Comparison of ENCODE assay signal across 14 mouse cellular contexts in the genomic region with DNA sequence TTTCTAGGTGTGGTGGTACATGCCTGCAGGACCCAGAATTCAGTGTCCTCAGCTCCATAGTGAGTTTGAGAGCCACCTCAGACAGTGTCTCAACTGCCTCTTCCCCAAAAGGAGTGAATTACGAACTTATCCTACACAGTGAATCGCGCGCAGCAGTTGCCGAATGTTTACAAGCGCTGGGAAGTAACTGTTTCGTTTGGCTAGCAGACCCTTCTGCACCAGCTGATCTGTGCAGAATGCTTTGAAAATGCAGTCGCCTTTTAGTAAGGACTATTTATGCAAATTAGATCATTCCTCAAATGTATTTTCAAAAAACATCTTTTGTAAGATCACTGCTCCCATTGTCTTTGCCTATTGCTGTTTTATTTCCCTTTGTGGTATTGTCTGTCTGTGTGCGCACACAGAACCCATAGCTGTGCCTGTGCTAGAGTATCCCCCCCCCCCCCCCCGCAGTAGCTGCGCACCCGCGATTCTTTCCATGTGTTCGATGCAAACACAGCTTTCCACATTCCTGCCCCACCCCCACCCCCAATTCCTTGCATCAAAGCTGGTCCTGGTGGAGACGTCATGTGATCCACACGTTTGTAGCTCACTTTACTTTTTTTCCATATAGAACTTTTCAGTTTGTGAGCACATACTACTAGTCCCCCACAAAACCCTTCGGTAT.
DNase-seq lines count a peak whose midpoint lies in the region; ATAC-seq lines count a peak whose summit lies in the region.
"Had no signal": no experiment of that assay in that cellular context is flagged by ENCODE, and none has a peak within 500 bp of the region (broad histone marks: within the 10 kb centered on the region; RNA-seq: fewer than 3 reads in every experiment).

No protein-coding gene starts in this region.

- H3K4me1 ChIP-seq in hindbrain, embryonic 10.5 days (replicated peaks) = peaks cover 18% of the 10 kb centered on the region
- 0 out of 2 replicates have a peak, but pooled peaks cover 3% of the 10 kb centered on the region for H3K4me1 ChIP-seq in hindbrain, embryonic 14.5 days (replicated peaks; ENCODE audit: control insufficient read depth, insufficient read depth, low read length)
- H3K4me1 ChIP-seq in midbrain, embryonic 12.5 days = peaks cover 13% of the 10 kb centered on the region; the same call in 1 of the 2 replicates
- H3K4me1 ChIP-seq in midbrain, embryonic 10.5 days = peaks cover 17% of the 10 kb centered on the region
- peaks cover 15% of the 10 kb centered on the region for H3K4me1 ChIP-seq in forebrain, embryonic 15.5 days
- H3K4me1 ChIP-seq: lung, embryonic 15.5 days had no signal

- H3K27ac ChIP-seq in hindbrain, embryonic 10.5 days = peak overlapping the region; percentile 53; the same call in 1 of the 2 replicates
- H3K27ac ChIP-seq in hindbrain, embryonic 14.5 days = no peak overlapping the region
- H3K27ac ChIP-seq in midbrain, embryonic 12.5 days (replicated peaks) = no peak overlapping the region
- no peak overlapping the region for H3K27ac ChIP-seq in midbrain, embryonic 10.5 days (replicated peaks)
- peak overlapping the region; percentile 38; the same call in 1 of the 2 replicates for H3K27ac ChIP-seq in forebrain, embryonic 15.5 days (replicated peaks)
- H3K27ac ChIP-seq: lung, embryonic 15.5 days had no signal

- no peaks in the 10 kb centered on the region for H3K27me3 ChIP-seq in hindbrain, embryonic 10.5 days (ENCODE audit: insufficient read depth, poor library complexity, severe bottlenecking)
- no peaks in the 10 kb centered on the region for H3K27me3 ChIP-seq in hindbrain, embryonic 14.5 days (ENCODE audit: control insufficient read depth, insufficient read depth, low read length)
- peaks cover 7% of the 10 kb centered on the region for H3K27me3 ChIP-seq in midbrain, embryonic 12.5 days
- no peaks in the 10 kb centered on the region; the same call in 1 of the 2 replicates for H3K27me3 ChIP-seq in midbrain, embryonic 10.5 days (ENCODE audit: low read depth, poor library complexity, severe bottlenecking)
- H3K27me3 ChIP-seq in forebrain, embryonic 15.5 days = no peaks in the 10 kb centered on the region
- H3K27me3 ChIP-seq: lung, embryonic 15.5 days had no signal

- WGBS in hindbrain, embryonic 10.5 days = 65% methylated on average over 17 of the region's 17 CpGs
- WGBS in hindbrain, embryonic 14.5 days = 55% methylated on average over 16 of the region's 17 CpGs
- WGBS in midbrain, embryonic 12.5 days = 60% methylated on average over 16 of the region's 17 CpGs
- 72% methylated on average over 17 of the region's 17 CpGs for WGBS in midbrain, embryonic 10.5 days
- WGBS in forebrain, embryonic 15.5 days = 26% methylated on average over 17 of the region's 17 CpGs

- ATAC-seq in hindbrain, embryonic 14.5 days (ENCODE audit: low FRiP score) = no peak
- ATAC-seq in midbrain, embryonic 12.5 days (ENCODE audit: low FRiP score, low read depth) = 0 out of 2 replicates have a peak, but pooled peaks have one; percentile 19
- ATAC-seq in forebrain, embryonic 15.5 days (replicated peaks) = peak; percentile 60
- ATAC-seq: intestine, embryonic 16.5 days had no signal

- DNase-seq in hindbrain, embryonic 10.5 days (ENCODE audit: low spot score) = no peak
- DNase-seq in hindbrain, embryonic 14.5 days (ENCODE audit: low spot score) = no peak
- no peak for DNase-seq in midbrain, embryonic 10.5 days (ENCODE audit: low spot score)
- DNase-seq in adrenal gland, adult (ENCODE audit: inconsistent age in 2 of 2, low spot score in 1 of 2) = no peak
- DNase-seq in cerebellum, adult 9-11 months = no peak
- DNase-seq in cerebellum, adult 11 months = no peak
- DNase-seq: cerebellum, adult 2 months; kidney, postnatal 10 days; liver; thymus, postnatal 4 days had no signal

- no peak overlapping the region for H3K4me3 ChIP-seq in hindbrain, embryonic 10.5 days
- no peak overlapping the region for H3K4me3 ChIP-seq in hindbrain, embryonic 14.5 days (replicated peaks; ENCODE audit: low read length)
- no peak overlapping the region for H3K4me3 ChIP-seq in midbrain, embryonic 12.5 days
- no peak overlapping the region for H3K4me3 ChIP-seq in midbrain, embryonic 10.5 days
- peak overlapping the region; percentile 13 for H3K4me3 ChIP-seq in forebrain, embryonic 15.5 days
- H3K4me3 ChIP-seq: lung, embryonic 15.5 days had no signal

- no peak overlapping the region for H3K9ac ChIP-seq in hindbrain, embryonic 14.5 days
- H3K9ac ChIP-seq in midbrain, embryonic 12.5 days (replicated peaks) = no peak overlapping the region
- H3K9ac ChIP-seq in forebrain, embryonic 15.5 days (replicated peaks) = no peak overlapping the region
- H3K9ac ChIP-seq: lung, embryonic 15.5 days had no signal

- H3K9me3 ChIP-seq in hindbrain, embryonic 10.5 days = no peaks in the 10 kb centered on the region
- H3K9me3 ChIP-seq in hindbrain, embryonic 14.5 days (ENCODE audit: control insufficient read depth, low read length) = no peaks in the 10 kb centered on the region
- no peaks in the 10 kb centered on the region for H3K9me3 ChIP-seq in midbrain, embryonic 12.5 days
- no peaks in the 10 kb centered on the region for H3K9me3 ChIP-seq in midbrain, embryonic 10.5 days (replicated peaks)
- H3K9me3 ChIP-seq in forebrain, embryonic 15.5 days = no peaks in the 10 kb centered on the region
- H3K9me3 ChIP-seq: lung, embryonic 15.5 days had no signal

- no peaks in the 10 kb centered on the region for H3K36me3 ChIP-seq in hindbrain, embryonic 10.5 days
- H3K36me3 ChIP-seq in hindbrain, embryonic 14.5 days (replicated peaks; ENCODE audit: control insufficient read depth, insufficient read depth) = no peaks in the 10 kb centered on the region
- no peaks in the 10 kb centered on the region for H3K36me3 ChIP-seq in midbrain, embryonic 12.5 days
- H3K36me3 ChIP-seq in midbrain, embryonic 10.5 days = no peaks in the 10 kb centered on the region
- no peaks in the 10 kb centered on the region for H3K36me3 ChIP-seq in forebrain, embryonic 15.5 days
- H3K36me3 ChIP-seq: lung, embryonic 15.5 days had no signal

- no peak overlapping the region for H3K4me2 ChIP-seq in hindbrain, embryonic 14.5 days (replicated peaks)
- no peak overlapping the region for H3K4me2 ChIP-seq in midbrain, embryonic 12.5 days (replicated peaks)
- H3K4me2 ChIP-seq in forebrain, embryonic 15.5 days (replicated peaks) = peak overlapping the region; percentile 37
- H3K4me2 ChIP-seq: lung, embryonic 15.5 days had no signal

Comparison
In these comparisons a context has a peak if more than half of its experiments do, and no peak if none do; other contexts are left out.
1. H3K27ac ChIP-seq: peak in hindbrain, embryonic 10.5 days (single experiment) and forebrain, embryonic 15.5 days (single experiment); none in hindbrain, embryonic 14.5 days (single experiment), midbrain, embryonic 12.5 days (single experiment) and midbrain, embryonic 10.5 days (single experiment).